Mouse (Mus musculus) stomach, postnatal 0 days (tissue): ENCODE measurements around the gene Fgfr2. TPM values are rescaled to one million over a fixed set of nuclear protein-coding genes. Genes with fewer than 3 reads are reported as not detected.

Source experiments
- ATAC-seq: fragments of 200-750 bp; cut with Nextera tagmentation; 2 replicates; pipeline ENCODE4 v1.8.0; 2017; ENCODE audit not compliant: low FRiP score, low TSS enrichment
- DNase-seq: peaks from one replicate; pipeline ENCODE4 v3.0.0-alpha.2; 2016; ENCODE audit warnings: low spot score
- H3K27ac ChIP-seq: fragments of 300-500 bp; sonication (generic); replicated peaks from 2 replicates; pipeline ENCODE4 v1.5.1; 2014; ENCODE audit warnings: mild to moderate bottlenecking, control low read depth
- H3K27me3 ChIP-seq: fragments of 300-500 bp; sonication (generic); 2 replicates; pipeline ENCODE4 v1.6.1; 2014; ENCODE audit warnings: low read length; ENCODE audit not compliant: control insufficient read depth, insufficient read depth
- H3K36me3 ChIP-seq: fragments of 300-500 bp; sonication (generic); 2 replicates; pipeline ENCODE4 v1.6.1; 2014; ENCODE audit warnings: low read length, mixed read lengths; ENCODE audit not compliant: control insufficient read depth, insufficient read depth
- H3K4me1 ChIP-seq: fragments of 300-500 bp; sonication (generic); replicated peaks from 2 replicates; pipeline ENCODE4 v1.6.1; 2014; ENCODE audit warnings: antibody characterized with exemption; ENCODE audit not compliant: control insufficient read depth, insufficient read depth
- H3K4me2 ChIP-seq: fragments of 300-500 bp; sonication (generic); replicated peaks from 2 replicates; pipeline ENCODE4 v1.6.1; 2014; ENCODE audit warnings: low read depth, mild to moderate bottlenecking, control low read depth, moderate library complexity
- H3K4me3 ChIP-seq: fragments of 300-500 bp; sonication (generic); 2 replicates; pipeline ENCODE4 v1.5.1; 2014; ENCODE audit warnings: low read depth, low read length, control low read depth
- H3K9ac ChIP-seq: fragments of 300-500 bp; sonication (generic); 2 replicates; pipeline ENCODE4 v1.6.1; 2014; ENCODE audit warnings: mild to moderate bottlenecking, low read length, control low read depth, mixed read lengths
- H3K9me3 ChIP-seq: fragments of 300-500 bp; sonication (generic); 2 replicates; pipeline ENCODE4 v1.6.1; 2016; ENCODE audit warnings: low read length; ENCODE audit not compliant: control insufficient read depth
- CTCF ChIP-seq: IDR thresholded peaks from 2 replicates; pipeline ENCODE4 v1.5.1; 2016; ENCODE audit warnings: antibody characterized with exemption, low read depth, mild to moderate bottlenecking, moderate library complexity
- EP300 ChIP-seq: optimal IDR thresholded peaks from 2 replicates; pipeline ENCODE3; 2016; ENCODE audit warnings: antibody characterized with exemption
- WGBS: fragments of 180-500 bp; shearing (Covaris S2); extraction: QIAGEN DNeasy Blood & Tissue Kit; methylation state at CpG from one replicate; pipeline ENCODE4 v1.1.7; 2014; 5-methylcytosine and 5-hydroxymethylcytosine counted together
- polyA plus RNA-seq: library from polyadenylated mRNA; unstranded; fragments of >200 nt; fragmentation: Nextera tagmentation; extraction: Ambion mirVana; gene quantifications from 2 replicates; pipeline ENCODE4 v1.2.1, GENCODE M21; 2015

The Fgfr2 gene
- polyA plus RNA-seq, 1 experiment from 2014 or later: 60.8 TPM

- Histone ChIP-seq H3K27ac (no peak overlapping the region), H3K9me3 (no peaks in the 10 kb centered on the region), H3K36me3 (no peaks in the 10 kb centered on the region), H3K4me2 (no peak overlapping the region), H3K4me3 (no peak overlapping the region), H3K9ac (no peak overlapping the region), H3K27me3 (no peaks in the 10 kb centered on the region), H3K4me1 (no peaks in the 10 kb centered on the region)
- WGBS: 53% methylated on average over 6 of the region's 6 CpGs
- no peak for TF ChIP-seq CTCF
- TF ChIP-seq EP300: no peak
- DNase-seq (no peak), ATAC-seq (no peak)
Measured at GRCm38 (mm10) chr7:132026671-132027070, 1096.5 kb downstream of the Fgfr2 start.

DNA sequence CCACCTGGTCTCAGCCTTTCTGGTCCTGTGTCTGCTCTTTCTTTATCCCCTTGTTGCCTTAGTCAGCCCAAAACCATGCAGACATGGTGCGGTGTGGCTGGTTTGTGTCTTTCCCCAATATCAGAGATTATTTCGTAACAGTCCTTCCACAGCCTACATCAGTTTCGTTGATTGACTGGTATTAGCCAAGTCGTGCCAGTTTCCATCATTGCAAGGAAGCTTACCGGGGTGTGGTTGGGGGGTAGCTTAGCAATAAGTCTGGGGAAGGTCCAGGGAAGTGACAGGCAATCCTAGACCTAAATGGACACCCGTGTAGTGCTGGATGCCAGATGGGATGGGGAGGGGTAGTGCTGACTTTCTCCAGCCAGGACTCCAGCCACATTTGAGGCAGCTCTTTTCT, 1097.6 kb downstream of the Fgfr2 start:
- 67% methylated on average over 6 of the region's 6 CpGs for WGBS
- H3K4me3 ChIP-seq: no peak overlapping the region
- H3K27ac ChIP-seq: no peak overlapping the region
- TF ChIP-seq CTCF: no peak
- TF ChIP-seq EP300: no peak
- no peak for DNase-seq
- H3K9me3 ChIP-seq: no peaks in the 10 kb centered on the region
- no peak overlapping the region for H3K4me2 ChIP-seq
- no peaks in the 10 kb centered on the region for H3K36me3 ChIP-seq
- no peaks in the 10 kb centered on the region for H3K27me3 ChIP-seq
- no peaks in the 10 kb centered on the region for H3K4me1 ChIP-seq
- no peak for ATAC-seq
- H3K9ac ChIP-seq: no peak overlapping the region

DNA sequence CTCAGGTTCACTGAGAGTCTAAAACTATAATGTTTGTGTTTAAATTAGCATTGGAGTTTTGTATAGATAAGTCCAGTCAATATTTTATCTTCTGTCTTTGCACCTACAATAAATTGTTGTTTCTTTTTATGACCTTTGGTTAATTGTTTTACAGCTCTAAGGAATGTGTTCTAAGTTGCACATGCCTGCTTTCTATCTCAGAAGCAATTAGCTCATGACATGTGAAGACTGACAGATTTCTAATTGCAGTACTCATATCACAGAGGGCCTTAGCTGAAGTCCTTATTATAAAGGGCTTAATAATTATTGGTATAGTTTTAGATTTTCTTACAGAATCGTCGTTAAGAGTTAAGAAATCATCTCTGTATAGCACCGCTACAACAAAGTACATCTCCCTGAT, 1107.2 kb downstream of the Fgfr2 start:
- Histone ChIP-seq H3K9ac (no peak overlapping the region), H3K27me3 (no peaks in the 10 kb centered on the region), H3K4me2 (no peak overlapping the region), H3K36me3 (no peaks in the 10 kb centered on the region), H3K4me1 (no peaks in the 10 kb centered on the region), H3K9me3 (no peaks in the 10 kb centered on the region), H3K4me3 (no peak overlapping the region), H3K27ac (no peak overlapping the region)
- no peak for TF ChIP-seq CTCF
- TF ChIP-seq EP300: no peak
- ATAC-seq: no peak
- WGBS: 69% methylated on average over 3 of the region's 3 CpGs
- DNase-seq: no peak

- Histone ChIP-seq H3K27ac (no peak overlapping the region), H3K9me3 (no peaks in the 10 kb centered on the region), H3K4me2 (no peak overlapping the region), H3K4me3 (no peak overlapping the region), H3K9ac (no peak overlapping the region), H3K27me3 (no peaks in the 10 kb centered on the region), H3K4me1 (no peaks in the 10 kb centered on the region), H3K36me3 (no peaks in the 10 kb centered on the region)
- DNase-seq (no peak), ATAC-seq (no peak)
- 11% methylated on average over 3 of the region's 3 CpGs for WGBS
- TF ChIP-seq CTCF (no peak), EP300 (no peak)
Measured at GRCm38 (mm10) chr7:132015193-132015592, 1108.0 kb downstream of the Fgfr2 start.

DNA sequence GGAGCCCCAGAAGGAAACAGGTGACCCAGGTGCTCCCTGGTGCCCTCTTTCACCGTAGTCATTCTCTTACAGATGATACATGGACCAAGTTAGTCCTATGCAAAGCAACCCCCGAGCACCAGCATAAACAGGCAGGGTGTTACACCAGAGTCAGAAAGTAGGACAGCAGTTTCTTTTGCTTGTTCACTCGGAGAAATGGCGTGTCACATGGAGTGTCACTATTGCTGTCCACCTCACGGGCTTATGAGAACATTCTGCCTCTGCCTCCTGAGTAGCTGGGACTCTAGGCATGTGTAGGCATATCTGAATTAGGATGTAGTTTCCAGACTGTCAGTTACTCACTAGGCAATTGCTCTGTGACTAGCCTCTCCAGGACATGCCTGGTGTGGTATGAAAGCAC, 1109.2 kb downstream of the Fgfr2 start:
- no peaks in the 10 kb centered on the region for H3K4me1 ChIP-seq
- TF ChIP-seq CTCF: no peak
- no peak for TF ChIP-seq EP300
- H3K27ac ChIP-seq: no peak overlapping the region
- H3K9me3 ChIP-seq: no peaks in the 10 kb centered on the region
- H3K4me3 ChIP-seq: no peak overlapping the region
- no peaks in the 10 kb centered on the region for H3K36me3 ChIP-seq
- no peak overlapping the region for H3K9ac ChIP-seq
- WGBS: 80% methylated on average over 5 of the region's 5 CpGs
- no peak for ATAC-seq
- no peak for DNase-seq
- H3K27me3 ChIP-seq: no peaks in the 10 kb centered on the region
- H3K4me2 ChIP-seq: no peak overlapping the region

DNA sequence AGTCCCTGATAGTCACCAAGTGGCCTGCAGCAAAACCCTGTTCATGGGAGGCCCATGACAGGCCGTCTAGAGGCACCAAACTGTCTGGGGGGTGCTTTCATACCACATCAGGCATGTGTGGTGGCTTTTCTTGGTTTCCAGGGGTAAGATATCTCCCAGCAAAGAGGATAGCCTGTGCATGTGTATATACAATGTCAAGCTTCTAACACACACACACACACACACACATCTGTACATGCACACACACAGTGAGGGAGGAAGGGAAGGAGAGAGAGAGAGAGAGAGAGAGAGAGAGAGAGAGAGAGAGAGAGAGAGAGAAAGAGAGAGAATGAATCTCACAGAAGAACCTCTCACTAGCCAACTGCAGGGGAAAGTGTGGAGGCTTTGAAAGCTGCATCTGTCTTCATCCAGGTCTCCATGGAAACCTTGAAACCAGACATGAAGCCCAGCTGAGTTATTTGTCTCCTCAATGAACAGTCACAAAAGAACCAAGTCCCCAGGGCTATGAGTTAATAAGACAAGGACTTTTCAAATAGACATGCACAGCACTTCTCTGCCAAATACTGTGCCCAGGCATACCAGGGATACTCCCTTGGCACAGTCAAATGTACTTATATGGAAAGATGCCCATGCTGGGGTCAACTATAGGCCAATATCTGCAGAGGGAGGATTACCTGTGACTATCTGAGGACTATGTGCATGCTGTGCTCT, 1110.0 kb downstream of the Fgfr2 start:
- no peak overlapping the region for H3K27ac ChIP-seq
- H3K4me2 ChIP-seq: no peak overlapping the region
- no peaks in the 10 kb centered on the region for H3K36me3 ChIP-seq
- no peaks in the 10 kb centered on the region for H3K4me1 ChIP-seq
- H3K9me3 ChIP-seq: no peaks in the 10 kb centered on the region
- H3K4me3 ChIP-seq: no peak overlapping the region
- ATAC-seq: no peak
- H3K27me3 ChIP-seq: no peaks in the 10 kb centered on the region
- H3K9ac ChIP-seq: no peak overlapping the region
- no peak for TF ChIP-seq EP300
- TF ChIP-seq CTCF: no peak
- 18% methylated on average over 1 of the region's 1 CpGs for WGBS
- DNase-seq: no peak
